Mouse (Mus musculus) brain, embryonic 14.5 days (tissue): ENCODE measurements at regions not wholly inside any gene's neighbourhood (a gene's known extent, or its start where the extent isn't known, plus 50 kb on each side); places are given as distances from the start of the nearest gene placed in this dataset.

ENCODE experiments used
- CTCF ChIP-seq: fragments of 200-500 bp; IDR thresholded peaks from 2 replicates; pipeline ENCODE4 v1.5.1; 2012; ENCODE audit warnings: inconsistent platforms, mild to moderate bottlenecking, moderate library complexity, borderline replicate concordance; ENCODE audit not compliant: insufficient read depth, insufficient read length; ENCODE audit errors: extremely low read depth
- POLR2A ChIP-seq: fragments of 200-500 bp; IDR thresholded peaks from 2 replicates; pipeline ENCODE4 v1.6.1; 2012; ENCODE audit warnings: mild to moderate bottlenecking, inconsistent platforms, borderline replicate concordance; ENCODE audit not compliant: poor library complexity, insufficient read depth, insufficient read length, severe bottlenecking; ENCODE audit errors: extremely low read depth

GRCm38 (mm10) chr6:100049036-100049435, 238.2 kb downstream of the Rybp start:
- TF ChIP-seq CTCF (no peak), POLR2A (no peak)
